Mouse (Mus musculus): ENCODE data around the gene Megf11. TPM values are rescaled to one million over a fixed set of nuclear protein-coding genes. Genes with fewer than 3 reads are reported as not detected.

Gene Megf11
- polyA plus RNA-seq, 1 experiment from 2014 or later = 0.96 TPM

GRCm38 (mm10) chr9:64579306-64579705 is 193.9 kb downstream of the Megf11 start:
- Histone ChIP-seq H3K27ac (replicated peaks) (no peak overlapping the region; the same call in 1 of the 2 replicates), H3K27me3 (replicated peaks; ENCODE audit: low read depth, poor library complexity, severe bottlenecking) (no peaks in the 10 kb centered on the region; the same call in 1 of the 2 replicates), H3K36me3 (replicated peaks) (no peaks in the 10 kb centered on the region), H3K4me1 (peaks cover 30% of the 10 kb centered on the region), H3K4me3 (no peak overlapping the region), H3K9me3 (no peaks in the 10 kb centered on the region)
- WGBS = 98% methylated on average over 1 of the region's 1 CpGs
- DNase-seq (ENCODE audit: low spot score) = no peak

DNA sequence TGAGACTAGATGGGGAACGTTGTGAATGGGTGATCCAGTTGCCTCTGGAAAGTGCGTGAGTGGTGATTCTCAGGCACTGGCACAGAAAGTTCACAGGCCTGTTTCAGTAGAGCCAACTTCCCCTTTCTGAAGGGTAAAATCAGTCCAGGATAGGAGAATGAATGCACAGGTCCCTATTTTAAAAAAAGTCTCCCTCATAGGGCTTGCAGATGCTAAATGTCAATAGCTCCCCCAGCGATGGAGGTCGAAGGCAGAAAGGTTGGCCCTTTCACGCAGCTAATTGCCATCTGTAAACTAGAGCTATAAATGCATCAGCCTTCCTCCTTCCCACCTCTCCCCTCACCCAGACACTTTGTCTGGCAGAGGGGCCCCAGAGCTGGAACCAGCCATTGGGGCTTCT is 200.9 kb downstream of the Megf11 start:
- peaks cover 6% of the 10 kb centered on the region for H3K4me1 ChIP-seq
- 82% methylated on average over 5 of the region's 5 CpGs for WGBS
- H3K27me3 ChIP-seq (replicated peaks; ENCODE audit: low read depth, poor library complexity, severe bottlenecking) = 0 out of 2 replicates have a peak, but pooled peaks cover 5% of the 10 kb centered on the region
- H3K27ac ChIP-seq (replicated peaks) = no peak overlapping the region
- H3K4me3 ChIP-seq = no peak overlapping the region
- H3K36me3 ChIP-seq (replicated peaks) = no peaks in the 10 kb centered on the region
- DNase-seq (ENCODE audit: low spot score) = no peak
- H3K9me3 ChIP-seq = no peaks in the 10 kb centered on the region

DNA sequence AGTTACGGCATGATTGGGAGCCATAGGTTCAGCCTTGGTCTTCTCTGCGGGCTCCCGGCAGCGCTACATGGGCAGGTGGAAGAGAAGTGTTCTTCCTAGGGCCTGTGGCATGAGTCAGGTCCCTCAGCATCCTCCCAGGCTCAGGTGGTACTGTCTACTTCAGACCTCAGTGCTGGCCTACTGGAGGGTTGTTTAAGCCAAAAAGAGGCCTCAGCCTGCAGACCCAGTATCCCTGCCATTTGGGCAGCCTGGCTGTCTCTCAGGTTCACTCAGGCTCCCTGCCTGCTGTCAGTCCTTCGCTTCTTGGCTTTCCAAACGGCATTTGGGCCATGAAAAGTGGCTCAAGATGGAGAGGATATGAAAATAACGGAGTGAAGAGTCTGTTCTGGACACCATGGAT is 202.6 kb downstream of the Megf11 start:
- H3K27ac ChIP-seq (replicated peaks) = no peak overlapping the region
- H3K4me1 ChIP-seq = peaks cover 16% of the 10 kb centered on the region
- no peaks in the 10 kb centered on the region for H3K9me3 ChIP-seq
- H3K27me3 ChIP-seq (replicated peaks; ENCODE audit: low read depth, poor library complexity, severe bottlenecking) = 0 out of 2 replicates have a peak, but pooled peaks cover 5% of the 10 kb centered on the region
- H3K36me3 ChIP-seq (replicated peaks) = no peaks in the 10 kb centered on the region
- no peak overlapping the region for H3K4me3 ChIP-seq
- WGBS = 89% methylated on average over 7 of the region's 7 CpGs
- DNase-seq (ENCODE audit: low spot score) = no peak

GRCm38 (mm10) chr9:64590634-64591041 is 205.2 kb downstream of the Megf11 start:
- Histone ChIP-seq H3K4me3 (no peak overlapping the region), H3K36me3 (replicated peaks) (no peaks in the 10 kb centered on the region), H3K27me3 (replicated peaks; ENCODE audit: low read depth, poor library complexity, severe bottlenecking) (0 out of 2 replicates have a peak, but pooled peaks cover 5% of the 10 kb centered on the region), H3K4me1 (peaks cover 34% of the 10 kb centered on the region), H3K27ac (replicated peaks) (peak overlapping the region; percentile 7; the same call in 1 of the 2 replicates), H3K9me3 (no peaks in the 10 kb centered on the region)
- 53% methylated on average over 5 of the region's 5 CpGs for WGBS
- no peak for DNase-seq (ENCODE audit: low spot score)

DNA sequence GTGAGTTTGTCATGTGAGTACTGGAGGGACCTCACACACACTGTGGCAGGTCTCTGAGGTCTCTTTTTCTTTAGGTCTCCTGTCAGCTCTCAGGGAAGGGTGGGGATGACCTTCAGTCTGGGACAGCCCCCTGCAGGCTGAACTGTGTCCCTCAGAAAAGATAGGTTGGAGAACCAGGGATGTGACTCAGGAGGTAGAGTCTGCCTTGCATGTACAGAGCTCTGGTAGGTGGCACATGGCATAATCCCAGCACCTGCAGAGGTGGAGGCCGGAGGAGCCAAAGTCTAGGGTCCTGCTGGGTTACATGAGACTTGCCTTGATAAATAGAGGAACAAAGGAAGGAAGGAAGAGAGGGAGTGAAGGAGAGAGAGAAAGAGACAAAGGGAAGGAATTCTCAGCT is 206.0 kb downstream of the Megf11 start:
- Histone ChIP-seq H3K4me3 (no peak overlapping the region), H3K27ac (replicated peaks) (peak overlapping the region; percentile 24; the same call in 1 of the 2 replicates), H3K9me3 (no peaks in the 10 kb centered on the region), H3K27me3 (replicated peaks; ENCODE audit: low read depth, poor library complexity, severe bottlenecking) (0 out of 2 replicates have a peak, but pooled peaks cover 8% of the 10 kb centered on the region), H3K36me3 (replicated peaks) (no peaks in the 10 kb centered on the region), H3K4me1 (peaks cover 34% of the 10 kb centered on the region)
- WGBS = 88% methylated on average over 1 of the region's 1 CpGs
- no peak for DNase-seq (ENCODE audit: low spot score)

DNA sequence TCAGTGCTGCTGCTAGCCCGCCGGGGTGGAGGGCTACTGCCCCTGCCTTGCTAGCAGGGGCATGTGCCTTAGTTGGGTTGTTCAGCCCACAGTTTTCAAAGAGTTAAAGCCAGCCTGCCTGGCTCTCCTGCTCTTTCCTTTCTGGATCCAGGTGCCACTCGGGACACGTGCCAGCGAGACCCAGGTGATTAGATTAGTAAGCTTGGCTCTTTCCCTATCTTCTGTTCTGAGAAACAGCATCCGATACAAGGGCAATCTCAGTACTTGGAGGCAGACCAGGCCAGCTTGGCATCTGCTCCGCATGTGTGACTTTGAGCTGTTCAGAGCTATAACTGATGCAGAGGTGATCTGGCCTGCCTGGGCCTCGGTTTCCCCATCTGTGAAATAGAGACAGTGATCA is 209.0 kb downstream of the Megf11 start:
- WGBS = 75% methylated on average over 8 of the region's 8 CpGs
- H3K27ac ChIP-seq (replicated peaks) = no peak overlapping the region
- 0 out of 2 replicates have a peak, but pooled peaks cover 6% of the 10 kb centered on the region for H3K27me3 ChIP-seq (replicated peaks; ENCODE audit: low read depth, poor library complexity, severe bottlenecking)
- peaks cover 34% of the 10 kb centered on the region for H3K4me1 ChIP-seq
- H3K9me3 ChIP-seq = no peaks in the 10 kb centered on the region
- no peak for DNase-seq (ENCODE audit: low spot score)
- no peaks in the 10 kb centered on the region for H3K36me3 ChIP-seq (replicated peaks)
- no peak overlapping the region for H3K4me3 ChIP-seq

DNA sequence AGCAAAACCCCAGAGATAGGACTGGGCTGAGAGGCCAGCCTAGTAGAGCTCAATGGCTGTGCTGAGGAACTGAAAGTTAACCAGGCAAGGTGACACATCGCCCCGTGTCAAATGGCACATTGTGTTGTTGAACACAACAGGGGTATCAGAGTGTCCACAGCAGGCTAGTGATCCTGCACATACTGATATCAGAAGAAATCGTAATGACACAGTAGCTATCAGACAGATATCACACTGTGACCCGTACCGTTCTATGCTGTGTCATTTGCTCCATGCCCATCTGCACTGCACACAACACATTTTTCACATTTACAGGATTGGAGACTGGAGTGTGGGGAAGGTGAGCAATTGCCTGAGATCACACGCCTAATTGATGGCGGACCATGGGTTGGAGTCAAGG is 213.0 kb downstream of the Megf11 start:
- WGBS = 90% methylated on average over 7 of the region's 7 CpGs
- Histone ChIP-seq H3K4me3 (no peak overlapping the region), H3K4me1 (peaks cover 20% of the 10 kb centered on the region), H3K36me3 (replicated peaks) (no peaks in the 10 kb centered on the region), H3K27ac (replicated peaks) (no peak overlapping the region), H3K27me3 (replicated peaks; ENCODE audit: low read depth, poor library complexity, severe bottlenecking) (peaks cover 17% of the 10 kb centered on the region), H3K9me3 (no peaks in the 10 kb centered on the region)
- DNase-seq (ENCODE audit: low spot score) = no peak

DNA sequence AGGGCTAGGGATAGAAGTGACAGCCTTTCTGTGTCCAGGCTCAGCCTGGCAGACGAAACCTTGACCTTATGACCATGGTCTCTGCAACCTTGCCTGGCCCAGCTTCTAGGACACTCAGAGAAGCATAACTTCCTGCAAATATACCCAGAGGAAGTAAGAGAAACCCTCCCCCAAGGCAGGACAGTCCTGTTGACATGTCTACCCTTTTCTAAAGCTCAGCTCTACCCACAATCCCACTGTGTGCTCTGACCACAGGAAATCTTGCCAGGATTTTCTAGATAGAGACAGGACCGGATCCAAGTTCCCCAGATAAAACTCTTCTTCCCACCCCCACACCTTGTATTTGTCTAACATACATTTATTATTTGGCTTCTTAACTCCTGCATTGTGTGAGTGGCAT is 215.3 kb downstream of the Megf11 start:
- DNase-seq (ENCODE audit: low spot score) = no peak
- Histone ChIP-seq H3K4me1 (peaks cover 22% of the 10 kb centered on the region), H3K27me3 (replicated peaks; ENCODE audit: low read depth, poor library complexity, severe bottlenecking) (peaks cover 17% of the 10 kb centered on the region), H3K36me3 (replicated peaks) (no peaks in the 10 kb centered on the region), H3K4me3 (no peak overlapping the region), H3K27ac (replicated peaks) (no peak overlapping the region), H3K9me3 (no peaks in the 10 kb centered on the region)
- 65% methylated on average over 2 of the region's 2 CpGs for WGBS

- WGBS = 95% methylated on average over 1 of the region's 1 CpGs
- DNase-seq (ENCODE audit: low spot score) = no peak
- Histone ChIP-seq H3K36me3 (replicated peaks) (no peaks in the 10 kb centered on the region), H3K27ac (replicated peaks) (no peak overlapping the region), H3K9me3 (no peaks in the 10 kb centered on the region), H3K4me3 (no peak overlapping the region), H3K27me3 (replicated peaks; ENCODE audit: low read depth, poor library complexity, severe bottlenecking) (peaks cover 21% of the 10 kb centered on the region), H3K4me1 (peaks cover 34% of the 10 kb centered on the region)
These were observed 217.5 kb downstream of the Megf11 start for GRCm38 (mm10) chr9:64602895-64603294.

DNA sequence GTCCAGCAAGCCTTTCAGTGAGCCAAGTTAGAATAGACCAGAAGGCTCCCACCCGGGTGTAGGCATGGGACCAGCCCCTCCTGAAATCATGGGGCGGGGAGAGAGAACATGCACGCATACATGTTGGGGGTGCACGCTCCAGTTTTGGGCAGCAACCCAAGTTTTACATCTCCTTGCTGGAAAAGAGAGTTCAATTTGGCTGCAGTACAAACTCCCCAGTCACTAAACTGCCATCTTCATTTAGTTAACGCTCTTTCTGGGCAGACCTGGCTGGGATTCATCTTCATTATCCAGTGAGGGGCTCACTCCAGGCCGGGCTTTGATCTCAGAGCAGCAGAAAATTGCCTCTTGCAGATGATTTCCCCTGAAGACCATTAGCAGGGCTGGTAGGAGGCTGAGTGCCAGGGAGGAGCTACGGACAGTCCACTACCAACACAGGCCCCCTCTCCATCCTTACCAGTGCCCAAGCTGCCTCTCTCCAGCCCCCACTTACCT is 218.8 kb downstream of the Megf11 start:
- Histone ChIP-seq H3K9me3 (no peaks in the 10 kb centered on the region), H3K36me3 (replicated peaks) (no peaks in the 10 kb centered on the region), H3K4me1 (peaks cover 34% of the 10 kb centered on the region), H3K4me3 (no peak overlapping the region), H3K27ac (replicated peaks) (no peak overlapping the region), H3K27me3 (replicated peaks; ENCODE audit: low read depth, poor library complexity, severe bottlenecking) (peaks cover 31% of the 10 kb centered on the region)
- WGBS = 76% methylated on average over 7 of the region's 7 CpGs
- no peak for DNase-seq (ENCODE audit: low spot score)

DNA sequence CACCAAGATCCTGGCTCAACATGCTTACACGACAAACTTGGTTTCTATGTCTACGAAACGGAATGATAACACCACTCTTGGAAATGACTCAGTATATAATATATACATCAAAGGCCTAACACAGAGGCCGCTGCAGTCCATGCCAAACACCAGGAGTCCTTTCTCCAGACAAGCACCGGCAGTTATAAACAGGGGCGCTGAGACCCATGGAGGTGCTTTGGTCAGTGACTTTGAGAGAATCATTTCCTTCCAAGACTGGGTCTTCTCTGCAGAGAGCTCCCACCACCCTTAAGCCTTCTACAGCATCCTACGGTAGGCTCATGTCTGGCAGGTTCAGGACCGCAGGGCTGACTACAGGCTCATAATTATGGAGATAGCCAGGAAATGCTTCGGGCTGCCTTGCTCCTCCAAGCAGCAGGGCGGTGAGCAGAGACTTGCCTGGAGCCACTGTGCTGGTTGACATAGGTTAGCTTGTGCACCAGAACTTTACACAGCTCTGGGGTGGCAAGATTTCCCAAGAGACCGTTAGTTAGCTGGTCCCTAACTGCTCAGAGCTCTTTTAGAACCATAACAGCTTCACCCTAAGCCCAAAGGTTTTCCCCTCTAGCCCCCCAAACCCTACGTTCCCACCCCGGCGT is 219.8 kb downstream of the Megf11 start:
- H3K4me3 ChIP-seq = no peak overlapping the region
- no peak for DNase-seq (ENCODE audit: low spot score)
- H3K27ac ChIP-seq (replicated peaks) = no peak overlapping the region
- H3K4me1 ChIP-seq = peaks cover 34% of the 10 kb centered on the region
- H3K36me3 ChIP-seq (replicated peaks) = no peaks in the 10 kb centered on the region
- H3K27me3 ChIP-seq (replicated peaks; ENCODE audit: low read depth, poor library complexity, severe bottlenecking) = peaks cover 31% of the 10 kb centered on the region
- H3K9me3 ChIP-seq = no peaks in the 10 kb centered on the region
- WGBS = 75% methylated on average over 14 of the region's 14 CpGs

DNA sequence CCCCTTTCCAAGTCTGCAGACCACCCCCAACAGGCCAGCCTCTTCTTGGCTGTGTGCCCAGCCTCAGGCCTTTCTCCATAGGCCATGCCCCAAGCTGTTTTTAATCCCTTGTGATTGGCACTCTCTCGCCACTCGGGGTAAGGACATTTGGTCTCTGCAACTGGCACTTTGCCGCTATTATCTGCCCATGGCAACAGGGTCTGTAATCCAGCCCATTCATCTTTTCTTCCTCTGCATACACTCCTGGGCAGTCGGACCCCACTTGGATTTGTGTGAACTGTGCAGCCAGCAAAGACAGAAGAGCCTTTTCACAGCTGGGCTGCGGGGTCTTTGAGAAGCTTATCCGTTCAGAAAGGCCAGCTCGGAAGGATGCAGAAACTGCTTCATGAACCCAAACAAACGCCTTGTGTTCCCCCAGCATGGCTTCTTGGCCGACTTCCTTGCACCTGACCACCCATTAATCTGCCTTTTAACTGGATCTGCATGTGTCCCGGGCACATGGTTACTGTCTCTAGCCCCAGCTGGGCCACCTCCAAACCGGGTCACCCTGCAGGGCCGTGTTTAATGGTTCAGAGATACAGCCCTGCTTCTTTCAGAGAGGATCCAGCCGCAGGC is 220.4 kb downstream of the Megf11 start:
- H3K4me3 ChIP-seq = no peak overlapping the region
- H3K4me1 ChIP-seq = peaks cover 29% of the 10 kb centered on the region
- no peaks in the 10 kb centered on the region for H3K9me3 ChIP-seq
- H3K27me3 ChIP-seq (replicated peaks; ENCODE audit: low read depth, poor library complexity, severe bottlenecking) = peaks cover 33% of the 10 kb centered on the region
- H3K36me3 ChIP-seq (replicated peaks) = no peaks in the 10 kb centered on the region
- peak; percentile 22 for DNase-seq (ENCODE audit: low spot score)
- 22% methylated on average over 13 of the region's 13 CpGs for WGBS
- H3K27ac ChIP-seq (replicated peaks) = peak overlapping the region; percentile 24; the same call in 1 of the 2 replicates

- peaks cover 29% of the 10 kb centered on the region for H3K4me1 ChIP-seq
- H3K4me3 ChIP-seq = no peak overlapping the region
- 89% methylated on average over 1 of the region's 1 CpGs for WGBS
- no peak for DNase-seq (ENCODE audit: low spot score)
- peaks cover 43% of the 10 kb centered on the region for H3K27me3 ChIP-seq (replicated peaks; ENCODE audit: low read depth, poor library complexity, severe bottlenecking)
- H3K27ac ChIP-seq (replicated peaks) = no peak overlapping the region
- no peaks in the 10 kb centered on the region for H3K9me3 ChIP-seq
- H3K36me3 ChIP-seq (replicated peaks) = no peaks in the 10 kb centered on the region
These were observed 221.6 kb downstream of the Megf11 start for GRCm38 (mm10) chr9:64607049-64607448.
